Mouse (Mus musculus): ENCODE data around the gene Irx6. TPM values are rescaled to one million over a fixed set of nuclear protein-coding genes. Genes with fewer than 3 reads are reported as not detected.

The Irx6 gene
- polyA plus RNA-seq, 1 experiment from 2014 or later = 0.67 TPM

Other genes with a start within 250 kb of the Irx6 start
- 237 and 252 TPM in 2 replicates for gene Mmp2, start 153.0 kb downstream of the Irx6 start, polyA plus RNA-seq (2014; fragmentation: Nextera tagmentation; extraction: Ambion mirVana)
- gene Lpcat2, start 181.1 kb downstream of the Irx6 start, polyA plus RNA-seq (2014; fragmentation: Nextera tagmentation; extraction: Ambion mirVana) = 8.5 and 9.8 TPM in 2 replicates
- gene Capns2, start 227.1 kb downstream of the Irx6 start, polyA plus RNA-seq (2014; fragmentation: Nextera tagmentation; extraction: Ambion mirVana) = 0.40 and 0.82 TPM in 2 replicates